Mouse (Mus musculus): ENCODE measurements at regions not wholly inside any gene's neighbourhood (a gene's known extent, or its start where the extent isn't known, plus 50 kb on each side); places are given as distances from the start of the nearest gene placed in this dataset.

GRCm38 (mm10) chr10:16937705-16938104 is 785.3 kb upstream of the Cited2 start:
- TF ChIP-seq GATA1 (IDR thresholded peaks at IDR 0.05; ENCODE audit: borderline replicate concordance, low read length) (no peak), FLI1 (IDR thresholded peaks at IDR 0.05; ENCODE audit: low read length) (no peak)

All from megakaryocyte, embryonic 14.5 days (primary cell).